Mouse (Mus musculus): ENCODE data around the gene Ostc. TPM values are rescaled to one million over a fixed set of nuclear protein-coding genes. Genes with fewer than 3 reads are reported as not detected.

The Ostc gene
- total RNA-seq, 4 experiments from 2014 or later: 42.7 to 52.9 (median 47.6) TPM

Other genes starting within 250 kb of the Ostc start
- not detected for gene Etnppl, start 92.0 kb downstream of the Ostc start, total RNA-seq (2022)
- 100 to 1,000 TPM; 346 to 409 (median 368) TPM for gene Rpl34, start 21.0 kb upstream of the Ostc start, total RNA-seq (2022)